Comparison of ENCODE assay signal across 8 mouse cellular contexts in the genomic region with DNA sequence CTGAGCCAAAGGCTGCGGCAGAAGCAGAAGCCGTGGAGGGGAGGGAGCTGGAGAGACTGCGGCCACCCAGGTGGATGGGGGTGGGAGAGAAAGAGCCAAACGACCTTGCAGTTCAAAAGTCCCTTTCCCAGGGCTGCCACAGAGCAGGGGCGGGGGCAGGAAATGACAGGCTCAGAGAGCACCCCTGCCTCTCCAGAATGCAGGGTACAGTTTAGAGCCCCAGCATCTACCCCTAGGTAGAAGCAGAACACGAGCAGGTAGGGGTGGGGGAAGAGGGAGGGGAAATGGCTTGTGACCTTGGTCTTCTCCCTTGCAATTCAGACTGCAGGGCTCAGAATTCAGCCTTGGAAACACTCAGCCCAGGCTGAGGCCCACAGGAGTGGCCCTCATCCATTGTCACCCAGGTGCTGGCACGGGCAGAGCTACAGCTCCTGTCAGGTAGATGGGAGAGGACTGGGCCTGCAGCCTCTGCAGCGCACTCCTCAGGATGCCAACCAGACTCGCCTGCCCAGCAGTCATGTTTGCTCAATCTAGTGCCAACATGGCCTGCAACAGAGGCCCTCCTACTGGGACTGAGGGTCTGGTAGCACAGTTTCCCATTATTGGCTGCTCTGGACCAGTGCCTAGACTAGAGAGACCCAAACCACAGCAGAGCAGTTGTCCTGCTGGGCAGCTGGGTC. TPM values are rescaled to one million over a fixed set of nuclear protein-coding genes. Genes with fewer than 3 reads are reported as not detected.
DNase-seq lines count a peak whose midpoint lies in the region; ATAC-seq lines count a peak whose summit lies in the region.

No protein-coding gene starts in this region.

- H3K4me2 ChIP-seq in midbrain, embryonic 12.5 days (replicated peaks): no peak overlapping the region
- no peak overlapping the region for H3K4me2 ChIP-seq in midbrain, embryonic 16.5 days (ENCODE audit: low read length)
- no peak overlapping the region for H3K4me2 ChIP-seq in embryonic facial prominence, embryonic 14.5 days (ENCODE audit: low read depth, low read length)
- H3K4me2 ChIP-seq in midbrain, embryonic 15.5 days: no peak overlapping the region

- no peak overlapping the region for H3K27ac ChIP-seq in midbrain, embryonic 12.5 days (replicated peaks)
- H3K27ac ChIP-seq in midbrain, embryonic 16.5 days (ENCODE audit: low read length): no peak overlapping the region
- H3K27ac ChIP-seq in embryonic facial prominence, embryonic 14.5 days (replicated peaks; ENCODE audit: low read depth, low read length): no peak overlapping the region
- no peak overlapping the region for H3K27ac ChIP-seq in midbrain, embryonic 15.5 days

- no peak for DNase-seq in embryonic facial prominence, embryonic 14.5 days (ENCODE audit: low spot score)
- peak; percentile 60 for DNase-seq in kidney, adult 18-20 months
- no peak for DNase-seq in testis, postnatal 14 days (ENCODE audit: low spot score)
- no peak for DNase-seq in gastrocnemius, postnatal 10 days

- WGBS in midbrain, embryonic 12.5 days: 29% methylated on average over 9 of the region's 9 CpGs
- WGBS in midbrain, embryonic 16.5 days: 35% methylated on average over 9 of the region's 9 CpGs
- 24% methylated on average over 8 of the region's 9 CpGs for WGBS in embryonic facial prominence, embryonic 14.5 days
- 29% methylated on average over 8 of the region's 9 CpGs for WGBS in midbrain, embryonic 15.5 days

- 0 out of 2 replicates have a peak overlapping the region, but pooled peaks have one; percentile 25 for H3K9ac ChIP-seq in midbrain, embryonic 12.5 days (replicated peaks)
- H3K9ac ChIP-seq in midbrain, embryonic 16.5 days (ENCODE audit: low read depth, low read length): no peak overlapping the region
- H3K9ac ChIP-seq in embryonic facial prominence, embryonic 14.5 days (ENCODE audit: low read depth, low read length): peak overlapping the region; percentile 30; the same call in 1 of the 2 replicates
- H3K9ac ChIP-seq in midbrain, embryonic 15.5 days: no peak overlapping the region

- no peaks in the 10 kb centered on the region for H3K9me3 ChIP-seq in midbrain, embryonic 12.5 days
- no peaks in the 10 kb centered on the region for H3K9me3 ChIP-seq in midbrain, embryonic 16.5 days (replicated peaks; ENCODE audit: control insufficient read depth, low read length, poor library complexity, severe bottlenecking)
- H3K9me3 ChIP-seq in embryonic facial prominence, embryonic 14.5 days (ENCODE audit: control insufficient read depth, low read length): no peaks in the 10 kb centered on the region
- H3K9me3 ChIP-seq in midbrain, embryonic 15.5 days: no peaks in the 10 kb centered on the region

- no peak for ATAC-seq in midbrain, embryonic 12.5 days (ENCODE audit: low FRiP score, low read depth)
- ATAC-seq in midbrain, embryonic 16.5 days: no peak
- no peak for ATAC-seq in embryonic facial prominence, embryonic 14.5 days (ENCODE audit: low read depth)
- 0 out of 2 replicates have a peak, but pooled peaks have one; percentile 21 for ATAC-seq in midbrain, embryonic 15.5 days (replicated peaks)
- no peak for ATAC-seq in erythroblast, adult 5-6 weeks (replicated peaks; ENCODE audit: low FRiP score, poor library complexity, severe bottlenecking)

- H3K27me3 ChIP-seq in midbrain, embryonic 12.5 days: peaks cover 37% of the 10 kb centered on the region
- no peaks in the 10 kb centered on the region for H3K27me3 ChIP-seq in midbrain, embryonic 16.5 days (ENCODE audit: control insufficient read depth, insufficient read depth, low read depth, low read length)
- H3K27me3 ChIP-seq in embryonic facial prominence, embryonic 14.5 days (replicated peaks; ENCODE audit: control insufficient read depth, insufficient read depth, low read length): no peaks in the 10 kb centered on the region
- H3K27me3 ChIP-seq in midbrain, embryonic 15.5 days (replicated peaks): peaks cover 6% of the 10 kb centered on the region; the same call in 1 of the 2 replicates

- H3K4me1 ChIP-seq in midbrain, embryonic 12.5 days: peaks cover 24% of the 10 kb centered on the region
- H3K4me1 ChIP-seq in midbrain, embryonic 16.5 days (ENCODE audit: control insufficient read depth, insufficient read depth, low read length): peaks cover 17% of the 10 kb centered on the region
- peaks cover 23% of the 10 kb centered on the region for H3K4me1 ChIP-seq in embryonic facial prominence, embryonic 14.5 days (ENCODE audit: control insufficient read depth, insufficient read depth, low read length)
- H3K4me1 ChIP-seq in midbrain, embryonic 15.5 days: peaks cover 29% of the 10 kb centered on the region

- no peak overlapping the region for H3K4me3 ChIP-seq in midbrain, embryonic 12.5 days
- H3K4me3 ChIP-seq in midbrain, embryonic 16.5 days (ENCODE audit: low read depth, low read length): no peak overlapping the region
- H3K4me3 ChIP-seq in embryonic facial prominence, embryonic 14.5 days (ENCODE audit: low read depth, low read length): no peak overlapping the region
- H3K4me3 ChIP-seq in midbrain, embryonic 15.5 days: no peak overlapping the region

- no peaks in the 10 kb centered on the region for H3K36me3 ChIP-seq in midbrain, embryonic 12.5 days
- H3K36me3 ChIP-seq in midbrain, embryonic 16.5 days (ENCODE audit: control insufficient read depth, insufficient read depth, low read length): no peaks in the 10 kb centered on the region
- no peaks in the 10 kb centered on the region for H3K36me3 ChIP-seq in embryonic facial prominence, embryonic 14.5 days (ENCODE audit: control insufficient read depth, insufficient read depth, low read length)
- no peaks in the 10 kb centered on the region for H3K36me3 ChIP-seq in midbrain, embryonic 15.5 days (replicated peaks)

RNA-seq across cellular contexts. Expression of a gene that starts 17.7 kb away (rescaled TPM):
- polyA plus RNA-seq in midbrain, embryonic 12.5 days (2016; fragmentation: Nextera tagmentation; extraction: Ambion mirVana): 2.9 and 4.1 TPM in 2 replicates
- polyA plus RNA-seq in midbrain, embryonic 16.5 days (2015; fragmentation: Nextera tagmentation; extraction: Ambion mirVana): 2.5 and 3.1 TPM in 2 replicates
- polyA plus RNA-seq in embryonic facial prominence, embryonic 14.5 days (2014; fragmentation: Nextera tagmentation; extraction: Ambion mirVana): 14.1 and 14.7 TPM in 2 replicates
- 2.5 and 3.1 TPM in 2 replicates for polyA plus RNA-seq in midbrain, embryonic 15.5 days (2015; fragmentation: Nextera tagmentation; extraction: Ambion mirVana)
- total RNA-seq in erythroblast, adult 5-6 weeks (2015; ENCODE audit: low replicate concordance): 4.8 and 6.5 TPM in 2 replicates
- 4.2 and 7.0 TPM in 2 replicates for total RNA-seq in erythroblast, adult 5-6 weeks (2017; ENCODE audit: low replicate concordance)
- 10 to 100 TPM; 57.1 to 61.3 TPM for total RNA-seq in gastrocnemius, postnatal 10 days (2021)

RNA-seq across cellular contexts. Expression of a gene that starts 36.3 kb away (rescaled TPM):
- polyA plus RNA-seq in midbrain, embryonic 12.5 days (2016; fragmentation: Nextera tagmentation; extraction: Ambion mirVana): 8.0 and 11.8 TPM in 2 replicates
- 3.8 and 5.1 TPM in 2 replicates for polyA plus RNA-seq in midbrain, embryonic 16.5 days (2015; fragmentation: Nextera tagmentation; extraction: Ambion mirVana)
- polyA plus RNA-seq in embryonic facial prominence, embryonic 14.5 days (2014; fragmentation: Nextera tagmentation; extraction: Ambion mirVana): 16.3 and 19.6 TPM in 2 replicates
- polyA plus RNA-seq in midbrain, embryonic 15.5 days (2015; fragmentation: Nextera tagmentation; extraction: Ambion mirVana): 4.8 and 5.2 TPM in 2 replicates
- not detected in 2 replicates for total RNA-seq in erythroblast, adult 5-6 weeks (2015; ENCODE audit: low replicate concordance)
- total RNA-seq in erythroblast, adult 5-6 weeks (2017; ENCODE audit: low replicate concordance): 0.42 TPM in 1 of 2 replicates, not detected in the other
- total RNA-seq in gastrocnemius, postnatal 10 days (2021): 10 to 100 TPM; 18.9 to 21.1 TPM

Comparison
In these comparisons a context has a peak if more than half of its experiments do, and no peak if none do; other contexts are left out.
1. H3K9ac ChIP-seq: peak in midbrain, embryonic 12.5 days (single experiment) and embryonic facial prominence, embryonic 14.5 days (single experiment); none in midbrain, embryonic 16.5 days (single experiment) and midbrain, embryonic 15.5 days (single experiment).